Mouse (Mus musculus) thymus, adult 2 months (tissue): ENCODE measurements around the gene Sin3a.

ENCODE experiments used
- CTCF ChIP-seq: fragments of 200-500 bp; IDR thresholded peaks from 2 replicates; pipeline ENCODE4 v1.5.1; 2012; ENCODE audit warnings: mild to moderate bottlenecking, control low read depth, low read length, moderate library complexity, borderline replicate concordance; ENCODE audit not compliant: control insufficient read depth, poor library complexity, insufficient read depth; ENCODE audit errors: extremely low read depth
- POLR2A ChIP-seq: fragments of 200-500 bp; IDR thresholded peaks from 2 replicates; pipeline ENCODE4 v1.6.1; 2012; ENCODE audit warnings: mild to moderate bottlenecking, low read length, control low read depth, moderate library complexity; ENCODE audit not compliant: control insufficient read depth, poor library complexity, insufficient read depth; ENCODE audit errors: extremely low read depth

DNA sequence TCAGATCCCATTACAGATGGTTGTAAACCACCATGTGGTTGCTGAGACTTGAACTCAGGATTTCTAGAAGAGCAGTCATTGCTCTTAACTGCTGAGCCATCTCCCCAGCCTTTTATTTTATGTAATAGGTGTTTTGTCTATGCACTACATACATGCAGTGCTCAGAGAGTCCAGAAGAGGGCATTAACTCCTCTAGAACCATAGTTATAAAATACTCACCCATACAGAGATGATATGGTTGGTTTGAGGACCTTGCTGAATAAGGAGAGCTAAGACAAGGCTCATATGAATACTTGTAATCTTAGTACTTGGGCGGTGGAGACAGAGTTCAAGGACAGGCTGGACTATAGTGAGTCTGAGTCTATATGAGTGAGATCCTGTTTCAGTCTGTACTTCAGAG lies 15.6 kb upstream of the Sin3a start:
- TF ChIP-seq POLR2A (no peak), CTCF (no peak)
